Mouse (Mus musculus) G1E (cell line): ENCODE measurements around the gene Ccdc187. TPM values are rescaled to one million over a fixed set of nuclear protein-coding genes. Genes with fewer than 3 reads are reported as not detected.

Experiments
- ATAC-seq: 2 replicates; pipeline ENCODE4 v1.8.0; 2016; ENCODE audit warnings: mild to moderate bottlenecking; ENCODE audit not compliant: insufficient number of reproducible peaks, poor library complexity, low FRiP score, severe bottlenecking; ENCODE audit errors: extremely low read depth
- DNase-seq: peaks from one replicate; pipeline ENCODE4 v3.0.0; 2012; ENCODE audit warnings: low spot score
- H3K27me3 ChIP-seq: 2 replicates; pipeline ENCODE4 v1.6.1; 2012; ENCODE audit warnings: mild to moderate bottlenecking, low read length, inconsistent platforms; ENCODE audit not compliant: insufficient read depth
- H3K36me3 ChIP-seq: replicated peaks from 2 replicates; pipeline ENCODE3; 2012; ENCODE audit warnings: mild to moderate bottlenecking, inconsistent platforms
- H3K4me1 ChIP-seq: 2 replicates; pipeline ENCODE4 v1.6.1; 2012; ENCODE audit warnings: low read depth, low read length, inconsistent platforms, mixed read lengths; ENCODE audit not compliant: insufficient read depth
- H3K4me3 ChIP-seq: 2 replicates; pipeline ENCODE4 v1.5.1; 2012; ENCODE audit warnings: low read depth, mild to moderate bottlenecking, inconsistent platforms, low read length, moderate library complexity, mixed read lengths
- H3K9me3 ChIP-seq: replicated peaks from 2 replicates; pipeline ENCODE4 v1.6.1; 2012; ENCODE audit warnings: inconsistent platforms
- CTCF ChIP-seq: IDR thresholded peaks from 2 replicates; pipeline ENCODE4 v1.5.1; 2012; ENCODE audit warnings: low read depth, low read length, inconsistent platforms, mixed read lengths
- GATA1 ChIP-seq: IDR thresholded peaks from 2 replicates; pipeline ENCODE4 v1.6.1; 2012; ENCODE audit warnings: borderline replicate concordance, low read length, inconsistent platforms, mixed read lengths
- GATA2 ChIP-seq: IDR thresholded peaks from 2 replicates; pipeline ENCODE4 v1.6.1; 2012; ENCODE audit warnings: low read depth, low read length, inconsistent platforms, borderline replicate concordance
- POLR2AphosphoS5 ChIP-seq: IDR thresholded peaks from 2 replicates; pipeline ENCODE4 v1.6.1; 2012; ENCODE audit warnings: low read depth, low read length, inconsistent platforms; ENCODE audit not compliant: insufficient replicate concordance
- TAL1 ChIP-seq: conservative IDR thresholded peaks from 2 replicates; pipeline ENCODE4 v1.6.1; 2012; ENCODE audit warnings: low read depth, low read length, inconsistent platforms, mixed read lengths
- polyA plus RNA-seq: library from polyadenylated mRNA; stranded (reverse); fragments of >175 nt; gene quantifications from 2 replicates; pipeline ENCODE4 v1.2.3, GENCODE M21; 2012
- total RNA-seq, 2 experiments: library from RNA; stranded (forward) in 1 of 2; stranded (reverse) in 1 of 2; fragments of 200-1000 nt in 1 of 2; fragments of >200 nt in 1 of 2; fragmentation: Nextera tagmentation in 1 of 2; gene quantifications; 2 replicates each; pipeline ENCODE4 v1.2.3; 2014 to 2017

Ccdc187 gene
- total and polyA plus RNA-seq, 3 experiments: 0.11 TPM; not detected in 2

DNA sequence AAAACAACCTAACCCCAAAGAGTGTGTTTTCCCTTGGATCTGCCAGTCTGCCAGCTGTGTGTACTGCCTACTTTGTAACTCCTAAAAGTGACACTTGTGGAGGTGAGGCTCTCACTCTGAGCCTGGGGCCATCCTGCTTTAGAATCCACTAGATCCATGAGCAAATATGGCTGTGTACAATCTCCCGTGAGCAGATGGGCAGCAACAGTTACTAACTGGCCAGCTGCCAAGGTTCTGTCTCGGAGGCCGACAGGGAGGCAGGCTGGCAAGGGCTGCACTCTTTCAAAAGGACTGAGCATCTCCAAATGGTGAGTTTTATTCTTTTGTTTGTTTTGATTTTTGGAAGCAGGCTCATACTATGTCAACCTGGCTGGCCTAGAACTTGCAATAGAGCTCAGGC lies 79.8 kb downstream of the Ccdc187 start:
- Histone ChIP-seq H3K9me3 (no peaks in the 10 kb centered on the region), H3K4me3 (no peak overlapping the region), H3K4me1 (no peaks in the 10 kb centered on the region), H3K27me3 (no peaks in the 10 kb centered on the region), H3K36me3 (peaks cover 97% of the 10 kb centered on the region)
- TF ChIP-seq GATA2: no peak
- TF ChIP-seq TAL1: no peak; the same call in 1 of the 2 replicates
- TF ChIP-seq CTCF: no peak
- TF ChIP-seq GATA1: no peak
- TF ChIP-seq POLR2AphosphoS5: no peak
- peak; percentile 40 for DNase-seq
- no peak for ATAC-seq

DNA sequence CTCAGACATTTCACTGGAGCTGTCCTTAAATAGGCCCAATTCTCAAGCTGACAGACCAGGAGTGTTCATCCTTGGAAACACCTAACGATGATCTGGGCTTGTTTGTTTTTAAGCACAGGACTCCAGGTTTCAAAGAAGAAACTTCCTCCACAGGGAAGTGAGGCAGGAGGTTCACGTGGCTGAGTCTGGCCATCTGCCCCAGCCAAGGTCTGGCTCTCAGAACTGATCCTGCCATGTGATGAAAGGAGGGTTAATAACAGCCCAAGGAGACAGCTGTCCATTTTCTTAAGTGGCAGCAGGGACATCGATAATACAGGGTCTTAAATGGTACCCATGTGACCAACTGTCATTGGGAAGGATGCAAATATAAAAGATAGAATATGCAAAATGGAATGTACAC lies 84.8 kb downstream of the Ccdc187 start:
- H3K36me3 ChIP-seq: peaks cover 59% of the 10 kb centered on the region
- H3K27me3 ChIP-seq: peaks cover 10% of the 10 kb centered on the region; the same call in 1 of the 2 replicates
- no peaks in the 10 kb centered on the region for H3K9me3 ChIP-seq
- no peak for TF ChIP-seq CTCF
- no peak for TF ChIP-seq GATA1
- TF ChIP-seq POLR2AphosphoS5: no peak
- TF ChIP-seq TAL1: no peak
- TF ChIP-seq GATA2: no peak
- no peak overlapping the region for H3K4me3 ChIP-seq
- DNase-seq (no peak), ATAC-seq (no peak)
- H3K4me1 ChIP-seq: peaks cover 5% of the 10 kb centered on the region; the same call in 1 of the 2 replicates

DNA sequence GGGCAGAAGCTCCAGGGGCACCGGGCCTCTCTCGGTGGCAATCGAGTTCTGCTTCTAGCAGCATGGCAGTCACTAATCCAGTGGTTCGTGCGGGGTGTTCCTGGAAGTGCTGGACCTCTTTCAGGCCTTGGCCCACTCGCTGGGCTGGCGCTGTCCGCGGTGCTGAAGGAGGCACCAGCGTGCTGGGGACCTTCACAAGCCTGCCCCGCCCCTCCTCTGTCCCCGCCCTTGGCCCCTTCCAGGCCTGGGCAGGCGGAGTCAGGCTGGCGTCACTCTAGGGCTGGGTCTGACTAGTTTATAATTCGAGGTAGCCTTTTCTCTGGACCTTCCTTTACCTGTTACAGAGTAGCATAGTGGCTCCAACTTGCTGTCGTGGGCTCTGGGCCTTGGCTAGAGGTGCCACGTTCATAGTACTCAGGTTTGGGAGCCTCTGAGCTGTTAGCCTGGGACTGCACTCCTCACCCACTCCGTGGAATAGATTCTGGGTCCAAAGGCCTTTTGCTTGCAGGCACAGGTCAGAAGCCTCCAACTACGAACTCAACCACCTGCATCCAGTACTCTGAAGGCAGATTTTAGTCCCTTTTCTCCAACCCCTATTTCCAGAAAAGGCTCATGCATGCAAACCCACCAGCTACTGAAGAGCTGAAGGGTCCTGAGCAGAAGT lies 86.1 kb downstream of the Ccdc187 start, which contains the start of gene Lhx3:
Lhx3 (minus strand) TSS at position 164 of the 664 bp plus-strand sequence.
- ATAC-seq (no peak), DNase-seq (peak; percentile 83)
- Histone ChIP-seq H3K27me3 (peaks cover 10% of the 10 kb centered on the region; the same call in 1 of the 2 replicates), H3K4me1 (peaks cover 5% of the 10 kb centered on the region; the same call in 1 of the 2 replicates), H3K4me3 (no peak within 1 kb of the TSS), H3K9me3 (no peaks in the 10 kb centered on the region), H3K36me3 (peaks cover 46% of the 10 kb centered on the region)
- TF ChIP-seq POLR2AphosphoS5 (no peak), CTCF (no peak), GATA2 (no peak), TAL1 (no peak), GATA1 (no peak)

DNA sequence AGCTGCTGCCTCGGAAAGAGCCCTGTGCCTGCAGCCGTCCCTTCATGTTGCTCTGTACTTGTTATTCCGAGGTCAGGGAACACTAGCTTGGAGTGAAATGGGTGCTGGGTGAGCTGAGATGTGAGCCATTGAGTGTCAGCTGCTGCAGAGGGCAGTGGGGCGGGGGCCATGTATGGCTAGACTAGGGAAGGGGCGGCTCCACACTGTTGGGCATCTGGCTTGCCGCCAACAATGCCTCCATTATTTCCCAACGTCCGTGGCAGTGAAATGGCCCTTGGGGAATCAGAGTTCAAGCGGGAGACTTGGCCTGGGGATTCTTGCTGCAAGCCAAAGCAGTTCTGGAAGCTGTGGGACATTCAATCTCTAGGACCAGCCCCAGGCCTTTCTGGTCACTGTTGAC lies 86.8 kb downstream of the Ccdc187 start:
- DNase-seq: no peak
- H3K9me3 ChIP-seq: no peaks in the 10 kb centered on the region
- ATAC-seq: no peak
- no peak for TF ChIP-seq POLR2AphosphoS5
- no peak for TF ChIP-seq GATA1
- H3K4me3 ChIP-seq: no peak overlapping the region
- H3K36me3 ChIP-seq: peaks cover 40% of the 10 kb centered on the region
- H3K27me3 ChIP-seq: peaks cover 16% of the 10 kb centered on the region; the same call in 1 of the 2 replicates
- H3K4me1 ChIP-seq: peaks cover 5% of the 10 kb centered on the region; the same call in 1 of the 2 replicates

DNA sequence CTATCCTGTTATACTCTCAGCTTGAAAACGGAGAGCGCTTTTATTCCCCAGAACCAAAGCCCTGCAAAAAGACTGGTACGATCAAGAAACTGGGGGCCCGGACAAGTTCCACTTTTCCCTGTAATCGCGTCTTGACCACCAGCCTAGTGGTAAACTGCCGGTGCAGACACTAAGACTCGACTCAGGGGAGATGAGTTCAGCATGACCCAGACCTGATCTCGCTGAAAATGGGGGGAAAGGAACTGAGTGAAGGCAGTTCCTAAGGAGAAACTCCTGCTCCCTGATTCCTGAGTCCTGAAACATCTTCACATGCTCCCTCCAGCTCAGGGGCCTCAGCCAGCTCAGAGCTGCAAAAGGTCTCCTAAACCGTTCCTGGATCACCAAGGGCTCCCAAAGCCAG lies 88.6 kb downstream of the Ccdc187 start:
- H3K27me3 ChIP-seq: peaks cover 26% of the 10 kb centered on the region
- TF ChIP-seq GATA2 (no peak), GATA1 (no peak)
- no peaks in the 10 kb centered on the region for H3K9me3 ChIP-seq
- DNase-seq (no peak), ATAC-seq (no peak)
- H3K36me3 ChIP-seq: peaks cover 22% of the 10 kb centered on the region
- peaks cover 5% of the 10 kb centered on the region; the same call in 1 of the 2 replicates for H3K4me1 ChIP-seq
- no peak overlapping the region for H3K4me3 ChIP-seq

DNA sequence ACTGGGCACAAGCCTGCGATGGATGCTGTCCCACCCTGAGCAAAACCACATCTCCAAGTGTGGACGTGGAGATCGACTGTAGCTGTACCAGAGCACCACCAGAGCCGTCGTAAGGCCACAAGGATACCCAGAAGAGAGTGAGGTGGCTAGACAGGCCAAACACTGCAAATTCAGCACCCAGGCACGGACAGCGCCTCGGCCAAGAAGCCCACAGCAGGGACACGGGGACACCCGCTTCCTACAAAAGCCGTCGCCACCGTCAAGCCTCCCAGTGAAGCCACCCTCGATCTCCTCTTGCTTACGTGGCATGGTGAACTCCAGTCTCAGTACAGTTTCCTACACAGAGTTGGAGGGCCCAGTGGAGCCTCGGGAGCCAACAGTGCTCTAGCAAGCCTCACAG lies 89.2 kb downstream of the Ccdc187 start:
- ATAC-seq (no peak), DNase-seq (no peak)
- peaks cover 32% of the 10 kb centered on the region for H3K27me3 ChIP-seq
- H3K9me3 ChIP-seq: no peaks in the 10 kb centered on the region
- H3K4me1 ChIP-seq: peaks cover 5% of the 10 kb centered on the region; the same call in 1 of the 2 replicates
- TF ChIP-seq POLR2AphosphoS5 (no peak), GATA1 (no peak), TAL1 (no peak)
- H3K4me3 ChIP-seq: no peak overlapping the region
- peaks cover 16% of the 10 kb centered on the region for H3K36me3 ChIP-seq
